Mouse (Mus musculus): ENCODE data around the gene Slc34a1. TPM values are rescaled to one million over a fixed set of nuclear protein-coding genes. Genes with fewer than 3 reads are reported as not detected.
A peak's percentile ranks its signal among the peaks of the same experiment; 100 is the strongest.

Gene Slc34a1
- total RNA-seq (2014; rRNA removed) (not detected in 2 replicates), polyA plus RNA-seq (2015; fragmentation: Nextera tagmentation; extraction: Ambion mirVana) (not detected in 2 replicates)

GRCm38 (mm10) chr13:55398088-55398487, at the start of gene Slc34a1:
Gene Slc34a1, plus strand, starts transcription at chr13:55398187.
- no peaks in the 10 kb centered on the region for H3K4me1 ChIP-seq (ENCODE audit: insufficient read depth, low read length)
- ATAC-seq (no peak), DNase-seq (ENCODE audit: low spot score) (no peak)
- H3K36me3 ChIP-seq (ENCODE audit: insufficient read depth, low read length), result no peaks in the 10 kb centered on the region
- H3K4me2 ChIP-seq (ENCODE audit: low read depth, low read length), result no peak within 1 kb of the TSS
- no peak within 1 kb of the TSS for H3K9ac ChIP-seq (replicated peaks; ENCODE audit: low read length)
- H3K9me3 ChIP-seq (ENCODE audit: low read length), result no peaks in the 10 kb centered on the region
- no peak within 1 kb of the TSS for H3K4me3 ChIP-seq (ENCODE audit: low read length)
- 93% methylated on average over 1 of the region's 1 CpGs for WGBS
- H3K27ac ChIP-seq, result no peak within 1 kb of the TSS
- H3K27me3 ChIP-seq (ENCODE audit: insufficient read depth, low read length), result no peaks in the 10 kb centered on the region
- TF ChIP-seq CTCF (IDR thresholded peaks at IDR 0.05; ENCODE audit: low read depth), result no peak

DNA sequence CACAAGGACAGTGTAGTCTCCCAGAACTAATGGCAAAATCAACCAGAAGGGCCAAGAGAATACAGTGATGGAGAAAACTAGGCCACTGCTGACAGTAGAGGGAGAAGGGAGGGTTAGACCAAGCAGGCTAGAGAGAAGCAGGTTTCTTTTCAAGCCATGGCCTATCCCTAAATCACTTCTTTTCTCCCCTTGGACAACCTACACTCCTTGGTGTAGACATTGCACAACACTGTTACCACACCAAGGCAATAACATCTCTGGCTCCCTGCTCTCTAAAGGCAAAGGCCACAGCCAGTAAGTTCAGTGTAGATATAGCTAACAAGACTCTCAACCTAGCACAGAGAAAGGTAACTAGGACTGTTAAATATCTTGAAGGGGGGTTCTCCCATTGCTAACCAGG, 36.8 kb upstream of the Slc34a1 start:
- no peak overlapping the region for H3K27ac ChIP-seq
- DNase-seq (ENCODE audit: low spot score) (no peak), ATAC-seq (no peak)
- H3K4me1 ChIP-seq (ENCODE audit: insufficient read depth, low read length), result peaks cover 14% of the 10 kb centered on the region
- H3K4me3 ChIP-seq (ENCODE audit: low read length), result peak overlapping the region; percentile 95; the same call in 1 of the 2 replicates
- no peak for TF ChIP-seq CTCF (IDR thresholded peaks at IDR 0.05; ENCODE audit: low read depth)
- no peaks in the 10 kb centered on the region for H3K27me3 ChIP-seq (ENCODE audit: insufficient read depth, low read length)
- peaks cover 13% of the 10 kb centered on the region; the same call in 1 of the 2 replicates for H3K36me3 ChIP-seq (ENCODE audit: insufficient read depth, low read length)
- no peak overlapping the region for H3K9ac ChIP-seq (replicated peaks; ENCODE audit: low read length)
- H3K4me2 ChIP-seq (ENCODE audit: low read depth, low read length), result peak overlapping the region; percentile 94
- H3K9me3 ChIP-seq (ENCODE audit: low read length), result no peaks in the 10 kb centered on the region

- H3K27ac ChIP-seq, result peak overlapping the region; percentile 87
- WGBS, result under 1% methylated on average over 32 of the region's 32 CpGs
- peak overlapping the region; percentile 94 for H3K9ac ChIP-seq (replicated peaks; ENCODE audit: low read length)
- DNase-seq (ENCODE audit: low spot score) (peak; percentile 7), ATAC-seq (peak; percentile 36)
- peak overlapping the region; percentile 95 for H3K4me3 ChIP-seq (ENCODE audit: low read length)
- H3K9me3 ChIP-seq (ENCODE audit: low read length), result no peaks in the 10 kb centered on the region
- peaks cover 14% of the 10 kb centered on the region for H3K4me1 ChIP-seq (ENCODE audit: insufficient read depth, low read length)
- peaks cover 13% of the 10 kb centered on the region; the same call in 1 of the 2 replicates for H3K36me3 ChIP-seq (ENCODE audit: insufficient read depth, low read length)
- no peaks in the 10 kb centered on the region for H3K27me3 ChIP-seq (ENCODE audit: insufficient read depth, low read length)
- no peak for TF ChIP-seq CTCF (IDR thresholded peaks at IDR 0.05; ENCODE audit: low read depth)
- H3K4me2 ChIP-seq (ENCODE audit: low read depth, low read length), result peak overlapping the region; percentile 94
Observed at GRCm38 (mm10) chr13:55361974-55362452, 36.0 kb upstream of the Slc34a1 start.

GRCm38 (mm10) chr13:55362453-55363060, 35.4 kb upstream of the Slc34a1 start, which contains the start of gene Lman2:
Gene Lman2, minus strand, starts transcription at chr13:55362783.
- peak within 1 kb of the TSS; percentile 95 for H3K4me3 ChIP-seq (ENCODE audit: low read length)
- H3K4me2 ChIP-seq (ENCODE audit: low read depth, low read length), result peak within 1 kb of the TSS; percentile 94
- TF ChIP-seq CTCF (IDR thresholded peaks at IDR 0.05; ENCODE audit: low read depth), result no peak
- peak within 1 kb of the TSS; percentile 87 for H3K27ac ChIP-seq
- no peaks in the 10 kb centered on the region for H3K27me3 ChIP-seq (ENCODE audit: insufficient read depth, low read length)
- H3K9ac ChIP-seq (replicated peaks; ENCODE audit: low read length), result peak within 1 kb of the TSS; percentile 94
- WGBS, result under 1% methylated on average over 35 of the region's 35 CpGs
- ATAC-seq (peak; percentile 99), DNase-seq (ENCODE audit: low spot score) (peak; percentile 100)
- H3K9me3 ChIP-seq (ENCODE audit: low read length), result no peaks in the 10 kb centered on the region
- H3K36me3 ChIP-seq (ENCODE audit: insufficient read depth, low read length), result peaks cover 13% of the 10 kb centered on the region; the same call in 1 of the 2 replicates
- H3K4me1 ChIP-seq (ENCODE audit: insufficient read depth, low read length), result peaks cover 14% of the 10 kb centered on the region

GRCm38 (mm10) chr13:55368401-55368800, 29.6 kb upstream of the Slc34a1 start:
- no peak for TF ChIP-seq CTCF (IDR thresholded peaks at IDR 0.05; ENCODE audit: low read depth)
- Histone ChIP-seq H3K27ac (no peak overlapping the region), H3K36me3 (ENCODE audit: insufficient read depth, low read length) (no peaks in the 10 kb centered on the region), H3K4me3 (ENCODE audit: low read length) (no peak overlapping the region), H3K4me2 (ENCODE audit: low read depth, low read length) (no peak overlapping the region), H3K9ac (replicated peaks; ENCODE audit: low read length) (no peak overlapping the region), H3K4me1 (ENCODE audit: insufficient read depth, low read length) (no peaks in the 10 kb centered on the region), H3K27me3 (ENCODE audit: insufficient read depth, low read length) (no peaks in the 10 kb centered on the region), H3K9me3 (ENCODE audit: low read length) (no peaks in the 10 kb centered on the region)
- ATAC-seq (no peak), DNase-seq (ENCODE audit: low spot score) (no peak)
- 78% methylated on average over 7 of the region's 7 CpGs for WGBS

DNA sequence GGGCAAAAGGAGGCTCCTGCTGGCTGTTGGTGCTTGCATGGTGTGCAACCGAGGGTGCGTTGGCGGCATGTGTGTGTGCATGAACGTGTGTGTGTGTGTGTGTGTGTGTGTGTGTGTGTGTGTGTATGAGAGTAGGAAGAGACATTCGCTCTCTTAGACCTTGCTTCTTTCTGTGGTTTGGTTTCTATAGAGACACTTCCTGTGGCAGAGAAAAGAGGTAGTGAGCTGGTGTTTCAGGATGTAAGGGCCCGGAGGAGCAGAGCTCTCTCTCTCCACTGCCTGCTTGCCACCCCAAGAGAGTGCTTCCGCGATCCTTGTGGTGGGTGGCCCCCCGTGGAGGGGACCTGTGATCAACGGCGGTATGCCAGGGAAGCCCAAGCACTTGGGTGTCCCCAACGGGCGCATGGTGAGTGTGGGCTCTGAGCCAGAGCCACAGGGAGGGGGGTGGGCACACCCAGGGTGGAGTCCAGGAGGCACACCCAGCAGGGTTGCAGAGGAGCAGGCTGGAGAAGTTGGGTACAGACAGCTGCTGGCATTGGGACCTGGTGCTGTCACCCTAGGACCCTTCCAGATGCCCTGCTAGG, 28.4 kb upstream of the Slc34a1 start, which contains the start of gene Rgs14:
Gene Rgs14, plus strand, starts transcription at position 202 of the 584 bp plus-strand sequence.
- TF ChIP-seq CTCF (IDR thresholded peaks at IDR 0.05; ENCODE audit: low read depth), result no peak
- WGBS, result 62% methylated on average over 13 of the region's 13 CpGs
- Histone ChIP-seq H3K36me3 (ENCODE audit: insufficient read depth, low read length) (no peaks in the 10 kb centered on the region), H3K4me1 (ENCODE audit: insufficient read depth, low read length) (no peaks in the 10 kb centered on the region), H3K9ac (replicated peaks; ENCODE audit: low read length) (no peak within 1 kb of the TSS), H3K27ac (no peak within 1 kb of the TSS), H3K27me3 (ENCODE audit: insufficient read depth, low read length) (no peaks in the 10 kb centered on the region; the same call in 1 of the 2 replicates), H3K4me3 (ENCODE audit: low read length) (no peak within 1 kb of the TSS), H3K9me3 (ENCODE audit: low read length) (no peaks in the 10 kb centered on the region), H3K4me2 (ENCODE audit: low read depth, low read length) (no peak within 1 kb of the TSS)
- no peak for ATAC-seq
- no peak for DNase-seq (ENCODE audit: low spot score)
